Mouse (Mus musculus) spleen, embryonic (tissue): ENCODE measurements around the gene Bach2.

ENCODE experiments used
- CTCF ChIA-PET: fragments of 350-600 bp; sonication (Branson Sonifier 250); formaldehyde crosslinking; loops from one replicate; lab custom pipeline; 2022; lab: Charles Lee

Gene Bach2

DNA sequence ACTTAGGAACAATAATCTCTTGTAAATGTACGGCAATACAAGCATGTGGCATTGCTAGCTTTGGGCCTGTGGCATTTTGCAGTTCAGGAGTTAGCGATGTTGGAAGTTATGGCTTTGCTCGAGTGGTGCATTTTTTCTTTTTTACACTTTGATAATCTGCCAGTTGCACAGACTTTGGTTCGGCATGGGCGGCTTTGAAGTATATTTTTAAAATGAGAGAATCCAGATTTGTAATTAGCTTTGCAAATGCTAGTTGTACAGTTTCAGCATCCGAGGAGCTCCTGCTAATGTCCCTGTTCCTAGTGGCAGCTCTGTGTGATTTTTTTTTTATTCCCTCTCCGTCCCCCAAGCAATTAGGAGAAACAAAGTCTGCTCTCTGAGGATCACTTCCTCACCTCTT lies 176.4 kb downstream of the Bach2 start:
- CTCF ChIA-PET, result interaction anchor here (0.8 kb wide), 1 partner anchor 9 kb away, joined by 22 read pairs; no protein-coding TSS in a partner anchor

- CTCF ChIA-PET, result no interaction called here
Observed at GRCm38 (mm10) chr4:32417939-32418338, 179.3 kb downstream of the Bach2 start.

DNA sequence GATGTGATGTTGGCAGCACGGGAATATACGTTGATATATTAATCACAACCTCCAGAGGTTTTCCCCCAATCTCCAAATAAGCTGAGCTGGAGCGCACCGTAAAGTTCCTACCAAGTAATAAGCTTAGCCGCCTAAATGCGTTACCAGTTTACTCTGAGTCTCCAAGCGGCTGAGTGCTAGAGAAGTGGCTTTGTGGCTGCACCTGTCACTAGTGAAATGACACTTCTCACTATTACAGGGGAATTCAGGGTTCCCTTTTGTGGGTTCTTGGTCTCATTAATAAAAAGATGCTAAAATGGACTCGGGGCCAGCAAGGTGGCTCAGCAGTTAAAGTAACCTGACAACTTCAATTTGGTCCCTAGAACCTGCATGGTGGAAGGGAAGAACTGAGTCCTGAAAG lies 183.0 kb downstream of the Bach2 start:
- CTCF ChIA-PET, result no interaction called here

- CTCF ChIA-PET, result no interaction called here
Observed at GRCm38 (mm10) chr4:32422427-32422826, 183.8 kb downstream of the Bach2 start.

DNA sequence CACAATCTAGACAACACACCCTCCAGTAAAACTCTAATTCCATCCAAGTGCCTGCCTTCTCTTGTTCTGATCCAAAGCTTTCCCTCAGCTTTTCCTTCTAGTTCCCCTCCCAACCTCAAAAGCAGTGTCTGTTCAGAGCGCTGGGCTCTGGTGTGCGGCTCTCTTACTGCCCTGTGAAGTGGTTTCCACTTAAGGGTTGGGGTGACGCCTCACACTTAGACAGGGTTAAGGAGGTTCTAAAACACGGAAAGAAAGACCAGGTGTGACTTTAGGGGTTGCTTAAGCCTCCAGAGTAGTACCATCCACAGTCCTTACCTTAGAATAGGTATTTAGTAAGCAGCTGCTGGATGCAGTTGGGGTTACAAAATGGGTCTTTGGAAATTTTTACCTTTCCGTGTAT lies 185.1 kb downstream of the Bach2 start:
- CTCF ChIA-PET, result interaction anchor here (0.8 kb wide), 1 partner anchor 8 kb away, joined by 22 read pairs; no protein-coding TSS in a partner anchor

- CTCF ChIA-PET, result interaction anchor here (0.8 kb wide), 1 partner anchor 9 kb away, joined by 22 read pairs; no protein-coding TSS in a partner anchor
Observed at GRCm38 (mm10) chr4:32424434-32424833, 185.8 kb downstream of the Bach2 start.

GRCm38 (mm10) chr4:32425060-32425459 lies 186.5 kb downstream of the Bach2 start:
- CTCF ChIA-PET, result no interaction called here

- CTCF ChIA-PET, result no interaction called here
Observed at GRCm38 (mm10) chr4:32425641-32426040, 187.0 kb downstream of the Bach2 start.

GRCm38 (mm10) chr4:32426779-32427577 lies 188.4 kb downstream of the Bach2 start:
- CTCF ChIA-PET, result no interaction called here

- CTCF ChIA-PET, result no interaction called here
Observed at GRCm38 (mm10) chr4:32428738-32429137, 190.1 kb downstream of the Bach2 start.

DNA sequence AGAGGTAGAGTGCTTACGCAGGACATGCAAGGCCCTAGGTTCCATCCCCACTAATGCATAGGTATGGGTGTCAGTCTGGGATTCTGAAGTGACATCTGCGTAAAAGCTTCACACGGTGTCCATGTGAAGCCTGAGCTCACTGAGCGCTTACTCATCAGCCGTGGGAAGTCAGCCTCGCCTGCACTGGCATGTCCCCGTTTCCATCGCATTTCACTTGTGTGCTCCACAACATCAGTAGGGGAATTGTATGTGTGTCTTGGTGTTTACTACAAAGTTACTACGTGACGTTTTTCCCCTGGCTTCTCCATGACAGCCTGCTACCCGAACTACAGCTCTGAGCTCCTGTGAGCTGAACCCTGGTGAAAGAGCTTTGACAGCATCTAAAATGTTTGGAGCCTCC lies 191.5 kb downstream of the Bach2 start:
- CTCF ChIA-PET, result no interaction called here

GRCm38 (mm10) chr4:32430981-32431380 lies 192.4 kb downstream of the Bach2 start:
- CTCF ChIA-PET, result no interaction called here

GRCm38 (mm10) chr4:32432271-32432781 lies 193.7 kb downstream of the Bach2 start:
- CTCF ChIA-PET, result no interaction called here

- CTCF ChIA-PET, result no interaction called here
Observed at GRCm38 (mm10) chr4:32432945-32433344, 194.3 kb downstream of the Bach2 start.

DNA sequence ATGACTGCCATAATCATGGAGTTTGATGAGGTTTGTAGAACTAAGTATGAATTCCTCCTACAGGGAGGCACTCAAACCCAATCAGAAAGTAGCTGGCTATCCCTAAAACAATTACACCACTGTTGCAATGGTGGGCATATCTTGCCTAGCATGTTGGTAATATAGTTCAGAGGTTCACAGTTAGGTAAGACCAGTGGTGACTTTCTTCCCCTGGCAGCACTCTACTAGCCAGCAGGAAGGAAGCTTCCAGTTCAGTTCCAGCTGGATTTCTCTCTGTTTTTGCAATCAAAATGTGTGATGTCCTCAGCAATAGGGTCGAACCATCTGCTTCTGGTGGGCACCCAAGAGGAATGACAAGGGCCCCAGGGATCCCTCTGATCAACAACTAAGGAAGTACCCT lies 196.0 kb downstream of the Bach2 start:
- CTCF ChIA-PET, result no interaction called here

- CTCF ChIA-PET, result no interaction called here
Observed at GRCm38 (mm10) chr4:32439974-32440739, 201.6 kb downstream of the Bach2 start.

GRCm38 (mm10) chr4:32440740-32441072 lies 202.1 kb downstream of the Bach2 start:
- CTCF ChIA-PET, result no interaction called here

- CTCF ChIA-PET, result no interaction called here
Observed at GRCm38 (mm10) chr4:32444671-32445196, 206.1 kb downstream of the Bach2 start.

- CTCF ChIA-PET, result no interaction called here
Observed at GRCm38 (mm10) chr4:32447850-32448249, 209.2 kb downstream of the Bach2 start.

GRCm38 (mm10) chr4:32461986-32462385 lies 223.4 kb downstream of the Bach2 start:
- CTCF ChIA-PET, result no interaction called here

GRCm38 (mm10) chr4:32463065-32463464 lies 224.5 kb downstream of the Bach2 start:
- CTCF ChIA-PET, result interaction anchor here (0.5 kb wide), 1 partner anchor 11 kb away, joined by 3 read pairs; no protein-coding TSS in a partner anchor

GRCm38 (mm10) chr4:32464540-32464939 lies 225.9 kb downstream of the Bach2 start:
- CTCF ChIA-PET, result no interaction called here
